Mouse (Mus musculus) layer of hippocampus, postnatal 14 days (tissue): ENCODE results near the gene Klk8. TPM values are rescaled to one million over a fixed set of nuclear protein-coding genes. Genes with fewer than 3 reads are reported as not detected.

Source experiments
- DNase-seq, 2 experiments: peaks; one replicate each; pipeline ENCODE4 v3.0.0; 2021 to 2022; ENCODE audit warnings: low spot score in 2 of 2, mixed read lengths in 1 of 2
- total RNA-seq, 2 experiments: library from RNA; stranded (reverse); gene quantifications; 2 replicates each; pipeline ENCODE4 v1.2.3; 2021

Gene Klk8
- total RNA-seq, 2 experiments from 2014 or later = 25.3 to 25.9 TPM

- peak in 1 of 2 experiments; percentile 49 for DNase-seq
These were observed 9.3 kb upstream of the Klk8 start for GRCm38 (mm10) chr7:43788096-43788495.

GRCm38 (mm10) chr7:43789295-43789694 is 8.1 kb upstream of the Klk8 start:
- no peak for DNase-seq

GRCm38 (mm10) chr7:43791591-43791990 is 5.8 kb upstream of the Klk8 start, which contains the start of gene Klk9:
TSS of gene Klk9 (plus strand) at chr7:43791891.
- no peak for DNase-seq

- DNase-seq = no peak
These were observed 1.0 kb upstream of the Klk8 start for GRCm38 (mm10) chr7:43796355-43796754.

- no peak for DNase-seq
These were observed 576 bp downstream of the Klk8 start for GRCm38 (mm10) chr7:43797844-43798462.

GRCm38 (mm10) chr7:43799876-43800275 is 2.5 kb downstream of the Klk8 start:
- DNase-seq = no peak

GRCm38 (mm10) chr7:43810994-43811393 is 13.6 kb downstream of the Klk8 start, which contains the start of gene Klk7:
TSS of gene Klk7 (plus strand) at chr7:43811294.
- DNase-seq = no peak

- no peak for DNase-seq
These were observed 17.8 kb downstream of the Klk8 start for GRCm38 (mm10) chr7:43815211-43815610.

- no peak for DNase-seq
These were observed 19.4 kb downstream of the Klk8 start for GRCm38 (mm10) chr7:43816746-43817145.

- no peak for DNase-seq
These were observed 24.2 kb downstream of the Klk8 start for GRCm38 (mm10) chr7:43821581-43821980.

GRCm38 (mm10) chr7:43824199-43824598 is 26.8 kb downstream of the Klk8 start, which contains the start of gene Klk6:
TSS of gene Klk6 (plus strand) at chr7:43824499.
- DNase-seq = no peak

GRCm38 (mm10) chr7:43826056-43826455 is 28.7 kb downstream of the Klk8 start:
- no peak for DNase-seq

GRCm38 (mm10) chr7:43827706-43828105 is 30.3 kb downstream of the Klk8 start:
- no peak for DNase-seq

- no peak for DNase-seq
These were observed 31.6 kb downstream of the Klk8 start for GRCm38 (mm10) chr7:43829006-43829405.

- DNase-seq = no peak
These were observed 44.3 kb downstream of the Klk8 start, which contains the start of gene Klk5 for GRCm38 (mm10) chr7:43841701-43842100. TSS of gene Klk5 (plus strand) at chr7:43841971.

GRCm38 (mm10) chr7:43843801-43844200 is 46.4 kb downstream of the Klk8 start:
- no peak for DNase-seq

GRCm38 (mm10) chr7:43851616-43852015 is 54.2 kb downstream of the Klk8 start:
- no peak for DNase-seq

Other genes with a start within 250 kb of the Klk8 start
- gene Zfp658, start 235.3 kb upstream of the Klk8 start, total RNA-seq = 1 to 10 TPM; 5.9 to 6.5 TPM
- gene Zfp719, start 218.0 kb upstream of the Klk8 start, total RNA-seq = 10 to 100 TPM; 20.5 to 25.1 TPM
- gene Zfp819, start 190.4 kb upstream of the Klk8 start, total RNA-seq = under 1 TPM in 1 of 2 experiments, not detected in 1; 0.39 TPM
- under 1 TPM; 0.19 to 0.28 TPM for gene Ceacam18, start 162.9 kb upstream of the Klk8 start, total RNA-seq
- 1 to 10 TPM in 1 of 2 experiments, under 1 TPM in 1; 0.74 to 1.7 TPM for gene Siglece, start 137.4 kb upstream of the Klk8 start, total RNA-seq
- 10 to 100 TPM in 1 of 2 experiments, 1 to 10 TPM in 1; 9.9 to 12.6 TPM for gene Ctu1, start 125.6 kb upstream of the Klk8 start, total RNA-seq
- not detected for gene Klk14, start 107.2 kb upstream of the Klk8 start, total RNA-seq
- not detected for gene Klk13, start 85.0 kb upstream of the Klk8 start, total RNA-seq
- gene Klk12, start 28.7 kb upstream of the Klk8 start, total RNA-seq = not detected
- not detected for gene Klk11, start 23.0 kb upstream of the Klk8 start, total RNA-seq
- gene Klk10, start 16.5 kb upstream of the Klk8 start, total RNA-seq = under 1 TPM; 0.55 to 0.93 TPM
- gene Klk9, start 5.7 kb upstream of the Klk8 start, total RNA-seq = under 1 TPM in 1 of 2 experiments, not detected in 1; 0.43 TPM
- under 1 TPM; 0.35 to 0.45 TPM for gene Klk7, start 13.7 kb downstream of the Klk8 start, total RNA-seq
- not detected for gene Klk6, start 26.9 kb downstream of the Klk8 start, total RNA-seq
- not detected for gene Klk5, start 44.4 kb downstream of the Klk8 start, total RNA-seq
- not detected for gene Klk4, start 83.6 kb downstream of the Klk8 start, total RNA-seq
- not detected for gene Klk15, start 136.2 kb downstream of the Klk8 start, total RNA-seq
- gene Klk1b8, start 153.1 kb downstream of the Klk8 start, total RNA-seq = not detected
- gene Klk1b1, start 169.2 kb downstream of the Klk8 start, total RNA-seq = not detected
- gene Klk1b9, start 178.5 kb downstream of the Klk8 start, total RNA-seq = not detected
- not detected for gene Klk1b11, start 198.3 kb downstream of the Klk8 start, total RNA-seq
- gene Klk1b26, start 214.6 kb downstream of the Klk8 start, total RNA-seq = not detected